Mouse (Mus musculus): Measurements from ENCODE around the gene 4933415A04Rik. TPM values are rescaled to one million over a fixed set of nuclear protein-coding genes. Genes with fewer than 3 reads are reported as not detected.

4933415A04Rik gene
- polyA plus RNA-seq, 1 experiment from 2014 or later = 6.8 TPM

Other genes with a start within 250 kb of the 4933415A04Rik start
- gene Pttg1, start 160.8 kb upstream of the 4933415A04Rik start, polyA plus RNA-seq (2015; fragmentation: Nextera tagmentation; extraction: Ambion mirVana) = 101 and 102 TPM in 2 replicates
- 59.6 and 66.3 TPM in 2 replicates for gene Slu7, start 153.3 kb upstream of the 4933415A04Rik start, polyA plus RNA-seq (2015; fragmentation: Nextera tagmentation; extraction: Ambion mirVana)
- gene C1qtnf2, start 112.8 kb upstream of the 4933415A04Rik start, polyA plus RNA-seq (2015; fragmentation: Nextera tagmentation; extraction: Ambion mirVana) = 17.8 and 20.8 TPM in 2 replicates
- gene Ccnjl, start 58.3 kb upstream of the 4933415A04Rik start, polyA plus RNA-seq (2015; fragmentation: Nextera tagmentation; extraction: Ambion mirVana) = 26.4 and 29.9 TPM in 2 replicates
- 0.42 TPM in 1 of 2 replicates, not detected in the other for gene Fabp6, start 14.5 kb downstream of the 4933415A04Rik start, polyA plus RNA-seq (2015; fragmentation: Nextera tagmentation; extraction: Ambion mirVana)
- 13.6 and 21.0 TPM in 2 replicates for gene Pwwp2a, start 95.0 kb downstream of the 4933415A04Rik start, polyA plus RNA-seq (2015; fragmentation: Nextera tagmentation; extraction: Ambion mirVana)
- 69.6 and 71.0 TPM in 2 replicates for gene Ttc1, start 161.0 kb downstream of the 4933415A04Rik start, polyA plus RNA-seq (2015; fragmentation: Nextera tagmentation; extraction: Ambion mirVana)